Mouse (Mus musculus): Measurements from ENCODE around the gene Cdh15.

DNA sequence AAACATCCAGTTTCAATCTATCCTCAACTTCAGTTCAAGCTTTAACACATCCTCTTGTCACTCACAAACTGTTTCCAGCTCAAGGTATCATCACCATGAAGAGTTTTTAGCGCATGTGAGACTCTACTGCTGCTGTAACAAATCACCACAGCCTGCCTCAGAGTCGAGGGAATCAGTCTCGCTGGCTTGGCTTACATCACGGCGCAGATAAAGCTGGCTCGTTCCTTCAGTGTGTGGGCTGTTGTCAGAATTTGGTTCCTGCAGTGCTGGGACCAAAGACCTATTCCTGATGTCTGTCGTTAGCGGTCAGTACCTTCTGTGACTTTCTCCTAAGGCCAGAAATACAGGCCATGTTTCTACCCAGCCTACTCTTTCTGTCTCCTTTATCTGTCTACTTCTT is 49.4 kb downstream of the Cdh15 start:
- no peak for TF ChIP-seq POLR2A (IDR thresholded peaks at IDR 0.05; ENCODE audit: insufficient read depth, low read depth, low read length)
- no peak for TF ChIP-seq CTCF (IDR thresholded peaks at IDR 0.05)

Data from heart, adult 2 months (tissue).